In genomic region chr17:70894867-70895266, GRCm38 (mm10) we compare ENCODE assay signal across 13 mouse cellular contexts. TPM values are rescaled to one million over a fixed set of nuclear protein-coding genes. Genes with fewer than 3 reads are reported as not detected.
A peak's percentile ranks its signal among the peaks of the same experiment; 100 is the strongest.
DNase-seq lines count a peak whose midpoint lies in the region; ATAC-seq and TF ChIP-seq lines count a peak whose summit lies in the region.
"Had no signal": no experiment of that assay in that cellular context is flagged by ENCODE, and none has a peak within 500 bp of the region (broad histone marks: within the 10 kb centered on the region; RNA-seq: fewer than 3 reads in every experiment).

No protein-coding gene starts in this region.

- TF ChIP-seq CTCF in midbrain, postnatal 0 days (IDR thresholded peaks at IDR 0.05), result no peak

- no peaks in the 10 kb centered on the region for H3K36me3 ChIP-seq in forebrain, embryonic 14.5 days (ENCODE audit: control insufficient read depth, insufficient read depth, low read length)
- H3K36me3 ChIP-seq in forebrain, embryonic 10.5 days (replicated peaks), result no peaks in the 10 kb centered on the region
- no peaks in the 10 kb centered on the region for H3K36me3 ChIP-seq in midbrain, postnatal 0 days (ENCODE audit: insufficient read depth, low read length)
- H3K36me3 ChIP-seq in midbrain, embryonic 16.5 days (ENCODE audit: control insufficient read depth, insufficient read depth, low read length), result no peaks in the 10 kb centered on the region
- H3K36me3 ChIP-seq: limb, embryonic 10.5 days; midbrain, embryonic 13.5 days had no signal

- H3K9me3 ChIP-seq in forebrain, embryonic 14.5 days (replicated peaks; ENCODE audit: control insufficient read depth, low read length), result no peaks in the 10 kb centered on the region
- H3K9me3 ChIP-seq in forebrain, embryonic 10.5 days, result no peaks in the 10 kb centered on the region; the same call in 1 of the 2 replicates
- H3K9me3 ChIP-seq in midbrain, postnatal 0 days (ENCODE audit: low read length), result no peaks in the 10 kb centered on the region
- no peaks in the 10 kb centered on the region for H3K9me3 ChIP-seq in midbrain, embryonic 16.5 days (replicated peaks; ENCODE audit: control insufficient read depth, low read length, poor library complexity, severe bottlenecking)
- H3K9me3 ChIP-seq: limb, embryonic 10.5 days; midbrain, embryonic 13.5 days had no signal

- WGBS in forebrain, embryonic 14.5 days, result 76% methylated on average over 9 of the region's 9 CpGs
- WGBS in forebrain, embryonic 10.5 days, result 97% methylated on average over 9 of the region's 9 CpGs
- WGBS in midbrain, postnatal 0 days, result 78% methylated on average over 9 of the region's 9 CpGs
- WGBS in midbrain, embryonic 16.5 days, result 78% methylated on average over 9 of the region's 9 CpGs

- no peak overlapping the region for H3K27ac ChIP-seq in forebrain, embryonic 14.5 days (ENCODE audit: low read depth, low read length)
- H3K27ac ChIP-seq in forebrain, embryonic 10.5 days, result no peak overlapping the region
- H3K27ac ChIP-seq in midbrain, postnatal 0 days (ENCODE audit: low read depth, low read length), result no peak overlapping the region
- H3K27ac ChIP-seq in midbrain, embryonic 16.5 days (ENCODE audit: low read length), result no peak overlapping the region
- H3K27ac ChIP-seq: limb, embryonic 10.5 days; midbrain, embryonic 13.5 days had no signal

- H3K4me2 ChIP-seq in forebrain, embryonic 14.5 days (ENCODE audit: low read length), result no peak overlapping the region
- H3K4me2 ChIP-seq in midbrain, postnatal 0 days (ENCODE audit: low read depth, low read length, poor library complexity, severe bottlenecking), result no peak overlapping the region
- no peak overlapping the region for H3K4me2 ChIP-seq in midbrain, embryonic 16.5 days (ENCODE audit: low read length)
- H3K4me2 ChIP-seq: lung, embryonic 14.5 days; midbrain, embryonic 13.5 days had no signal

- H3K4me1 ChIP-seq in forebrain, embryonic 14.5 days (ENCODE audit: control insufficient read depth, insufficient read depth, low read length), result no peaks in the 10 kb centered on the region
- H3K4me1 ChIP-seq in forebrain, embryonic 10.5 days, result peaks cover 14% of the 10 kb centered on the region
- no peaks in the 10 kb centered on the region for H3K4me1 ChIP-seq in midbrain, postnatal 0 days (ENCODE audit: insufficient read depth, low read length)
- no peaks in the 10 kb centered on the region for H3K4me1 ChIP-seq in midbrain, embryonic 16.5 days (ENCODE audit: control insufficient read depth, insufficient read depth, low read length)

- no peak overlapping the region for H3K4me3 ChIP-seq in forebrain, embryonic 14.5 days (ENCODE audit: low read depth, low read length)
- no peak overlapping the region for H3K4me3 ChIP-seq in forebrain, embryonic 10.5 days
- no peak overlapping the region for H3K4me3 ChIP-seq in midbrain, postnatal 0 days (ENCODE audit: low read depth, low read length)
- no peak overlapping the region for H3K4me3 ChIP-seq in midbrain, embryonic 16.5 days (ENCODE audit: low read depth, low read length)
- H3K4me3 ChIP-seq: limb, embryonic 10.5 days; midbrain, embryonic 13.5 days had no signal

- ATAC-seq in forebrain, embryonic 14.5 days, result peak; percentile 32; the same call in 1 of the 2 replicates
- no peak; the same call in 1 of the 2 replicates for ATAC-seq in midbrain, postnatal 0 days (ENCODE audit: low FRiP score)
- ATAC-seq in midbrain, embryonic 16.5 days, result no peak
- ATAC-seq in monocyte, adult 5-6 weeks (replicated peaks; ENCODE audit: insufficient number of reproducible peaks, low FRiP score, low TSS enrichment, poor library complexity, severe bottlenecking), result no peak
- ATAC-seq: midbrain, embryonic 13.5 days; Patski had no signal

- H3K27me3 ChIP-seq in forebrain, embryonic 14.5 days (replicated peaks; ENCODE audit: control insufficient read depth, insufficient read depth, low read length), result no peaks in the 10 kb centered on the region
- no peaks in the 10 kb centered on the region for H3K27me3 ChIP-seq in forebrain, embryonic 10.5 days (ENCODE audit: poor library complexity, severe bottlenecking)
- no peaks in the 10 kb centered on the region for H3K27me3 ChIP-seq in midbrain, postnatal 0 days (ENCODE audit: insufficient read depth, low read length)
- no peaks in the 10 kb centered on the region for H3K27me3 ChIP-seq in midbrain, embryonic 16.5 days (ENCODE audit: control insufficient read depth, insufficient read depth, low read depth, low read length)
- H3K27me3 ChIP-seq: midbrain, embryonic 13.5 days; Patski had no signal

- peak; percentile 24 for DNase-seq in forebrain, embryonic 14.5 days (ENCODE audit: low spot score)
- no peak for DNase-seq in forebrain, embryonic 10.5 days (ENCODE audit: extremely low spot score, low spot score)
- DNase-seq in midbrain, postnatal 0 days (ENCODE audit: low spot score), result peak; percentile 78
- peak; percentile 86 for DNase-seq in cerebellum, adult 9-10 months
- DNase-seq in layer of hippocampus, postnatal 14 days (ENCODE audit: low spot score in 2 of 2), result peak; percentile 44 to 72
- no peak for DNase-seq in yolk sac, embryonic 10.5 days (ENCODE audit: low spot score)
- DNase-seq: kidney, adult 9 months; lung, embryonic 14.5 days had no signal

- H3K9ac ChIP-seq in forebrain, embryonic 14.5 days (ENCODE audit: low read length), result no peak overlapping the region
- no peak overlapping the region for H3K9ac ChIP-seq in midbrain, postnatal 0 days (replicated peaks; ENCODE audit: low read length, poor library complexity, severe bottlenecking)
- H3K9ac ChIP-seq in midbrain, embryonic 16.5 days (ENCODE audit: low read depth, low read length), result no peak overlapping the region
- H3K9ac ChIP-seq: lung, embryonic 14.5 days; midbrain, embryonic 13.5 days had no signal

RNA-seq across cellular contexts. Expression of gene Tgif1, which starts 41.5 kb away (rescaled TPM):
- 12.9 and 13.6 TPM in 2 replicates for polyA plus RNA-seq in forebrain, embryonic 14.5 days (2014; fragmentation: Nextera tagmentation; extraction: Ambion mirVana)
- 80.2 and 89.6 TPM in 2 replicates for polyA plus RNA-seq in forebrain, embryonic 10.5 days (2016; fragmentation: Nextera tagmentation; extraction: Ambion mirVana)
- 5.6 and 5.8 TPM in 2 replicates for total RNA-seq in midbrain, postnatal 0 days (2014; rRNA removed)
- 3.8 and 4.2 TPM in 2 replicates for polyA plus RNA-seq in midbrain, postnatal 0 days (2015; fragmentation: Nextera tagmentation; extraction: Ambion mirVana)
- polyA plus RNA-seq in midbrain, embryonic 16.5 days (2015; fragmentation: Nextera tagmentation; extraction: Ambion mirVana), result 7.4 and 8.2 TPM in 2 replicates
- total RNA-seq in layer of hippocampus, postnatal 14 days (2021), result 1 to 10 TPM; 2.3 to 3.1 TPM
- 79.7 to 125 TPM (median 111 TPM) in 3 replicates for total RNA-seq in monocyte, adult 5-6 weeks (2017)

Comparison
In these comparisons a context has a peak if more than half of its experiments do, and no peak if none do; other contexts are left out.
1. DNase-seq: peak in forebrain, embryonic 14.5 days (single experiment), midbrain, postnatal 0 days (single experiment), cerebellum, adult 9-10 months (single experiment) and layer of hippocampus, postnatal 14 days (2 of 2); none in forebrain, embryonic 10.5 days (single experiment) and yolk sac, embryonic 10.5 days (single experiment).